Mouse (Mus musculus) kidney, adult 2 months (tissue): ENCODE data around the gene Lrrc4c. TPM values are rescaled to one million over a fixed set of nuclear protein-coding genes. Genes with fewer than 3 reads are reported as not detected.

Experiments
- DNase-seq: peaks from one replicate; pipeline ENCODE4 v3.0.0; 2021
- H3K27ac ChIP-seq: fragments of 200-500 bp; 2 replicates; pipeline ENCODE4 v1.5.1; 2012; ENCODE audit warnings: low read depth, low read length, control low read depth, inconsistent platforms; ENCODE audit not compliant: insufficient read depth
- H3K27me3 ChIP-seq: fragments of 200-500 bp; replicated peaks from 2 replicates; pipeline ENCODE4 v1.6.1; 2012; ENCODE audit warnings: mild to moderate bottlenecking, moderate library complexity, low read length, inconsistent platforms; ENCODE audit not compliant: control insufficient read depth, insufficient read depth
- H3K36me3 ChIP-seq: fragments of 200-500 bp; 2 replicates; pipeline ENCODE4 v1.6.1; 2012; ENCODE audit warnings: mild to moderate bottlenecking, moderate library complexity, low read length, inconsistent platforms; ENCODE audit not compliant: control insufficient read depth, insufficient read depth
- H3K4me1 ChIP-seq: fragments of 200-500 bp; 2 replicates; pipeline ENCODE4 v1.6.1; 2011; ENCODE audit warnings: low read length; ENCODE audit not compliant: control insufficient read depth, insufficient read depth
- H3K4me3 ChIP-seq: fragments of 200-500 bp; 2 replicates; pipeline ENCODE4 v1.5.1; 2011; ENCODE audit warnings: mild to moderate bottlenecking, low read depth, low read length, control low read depth; ENCODE audit not compliant: insufficient read depth
- CTCF ChIP-seq: fragments of 200-500 bp; conservative IDR thresholded peaks from 2 replicates; pipeline ENCODE4 v1.5.1; 2011; ENCODE audit warnings: low read depth, mild to moderate bottlenecking, control low read depth, low read length, moderate library complexity, mixed read lengths; ENCODE audit not compliant: insufficient read depth, insufficient read length
- POLR2A ChIP-seq: fragments of 200-500 bp; IDR thresholded peaks from one replicate; pipeline ENCODE4 v1.6.1; 2011; ENCODE audit warnings: low read depth, low read length, control low read depth
- WGBS: fragments of 180-500 bp; shearing (Covaris S2); methylation state at CpG from one replicate; pipeline ENCODE4 v1.1.7; 2018; 5-methylcytosine and 5-hydroxymethylcytosine counted together
- polyA plus RNA-seq: library from polyadenylated mRNA; depleted of rRNA; stranded (reverse); fragments of >200 nt; gene quantifications from 2 replicates; pipeline ENCODE4 v1.2.3, GENCODE M21; 2012

The Lrrc4c gene
- polyA plus RNA-seq, 1 experiment = 0.23 TPM

DNA sequence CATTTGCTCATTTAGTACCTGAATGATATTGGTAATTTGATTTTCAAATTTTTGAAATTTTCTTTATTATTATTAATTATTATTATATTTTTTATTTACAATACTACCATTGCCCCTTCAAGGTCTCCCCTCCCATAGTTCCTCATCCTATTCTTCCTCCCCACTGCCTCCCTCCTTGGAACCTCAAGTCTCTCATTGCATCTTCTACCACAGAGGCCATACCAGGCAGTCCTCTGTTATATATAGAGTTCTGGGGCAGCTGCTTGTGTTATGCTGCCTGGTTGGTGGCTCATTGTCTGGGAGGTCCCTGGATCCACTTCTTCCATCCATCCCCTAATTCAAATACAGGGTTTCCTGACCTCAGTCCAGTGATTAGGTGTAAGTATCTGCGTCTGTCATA, 709.6 kb downstream of the Lrrc4c start:
- Histone ChIP-seq H3K27ac (no peak overlapping the region), H3K4me1 (no peaks in the 10 kb centered on the region), H3K4me3 (no peak overlapping the region), H3K36me3 (no peaks in the 10 kb centered on the region), H3K27me3 (no peaks in the 10 kb centered on the region)
- no peak for DNase-seq
- 94% methylated on average over 1 of the region's 1 CpGs for WGBS
- TF ChIP-seq POLR2A = no peak
- no peak for TF ChIP-seq CTCF

DNA sequence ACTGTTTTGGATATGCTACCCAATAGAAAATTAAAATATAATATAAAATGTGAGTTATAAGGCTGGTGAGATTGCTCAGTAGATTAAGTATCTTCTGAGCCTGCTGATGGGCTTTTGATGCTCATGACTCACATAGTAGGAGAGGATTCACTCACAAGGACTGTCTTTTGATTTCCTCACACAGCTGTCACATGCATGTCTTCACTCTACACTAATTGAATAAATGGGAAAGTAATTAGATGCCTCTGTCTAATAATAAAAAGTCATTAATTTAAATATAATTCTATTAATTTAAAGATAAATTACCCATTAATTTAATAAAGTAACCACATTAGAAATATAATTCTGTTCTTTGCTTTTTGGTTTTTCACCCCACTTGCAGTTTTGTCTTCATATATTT, 718.4 kb downstream of the Lrrc4c start:
- H3K27me3 ChIP-seq = no peaks in the 10 kb centered on the region
- no peaks in the 10 kb centered on the region for H3K36me3 ChIP-seq
- no peak for DNase-seq
- TF ChIP-seq POLR2A = no peak
- TF ChIP-seq CTCF = no peak
- no peaks in the 10 kb centered on the region for H3K4me1 ChIP-seq
- no peak overlapping the region for H3K27ac ChIP-seq
- no peak overlapping the region for H3K4me3 ChIP-seq

DNA sequence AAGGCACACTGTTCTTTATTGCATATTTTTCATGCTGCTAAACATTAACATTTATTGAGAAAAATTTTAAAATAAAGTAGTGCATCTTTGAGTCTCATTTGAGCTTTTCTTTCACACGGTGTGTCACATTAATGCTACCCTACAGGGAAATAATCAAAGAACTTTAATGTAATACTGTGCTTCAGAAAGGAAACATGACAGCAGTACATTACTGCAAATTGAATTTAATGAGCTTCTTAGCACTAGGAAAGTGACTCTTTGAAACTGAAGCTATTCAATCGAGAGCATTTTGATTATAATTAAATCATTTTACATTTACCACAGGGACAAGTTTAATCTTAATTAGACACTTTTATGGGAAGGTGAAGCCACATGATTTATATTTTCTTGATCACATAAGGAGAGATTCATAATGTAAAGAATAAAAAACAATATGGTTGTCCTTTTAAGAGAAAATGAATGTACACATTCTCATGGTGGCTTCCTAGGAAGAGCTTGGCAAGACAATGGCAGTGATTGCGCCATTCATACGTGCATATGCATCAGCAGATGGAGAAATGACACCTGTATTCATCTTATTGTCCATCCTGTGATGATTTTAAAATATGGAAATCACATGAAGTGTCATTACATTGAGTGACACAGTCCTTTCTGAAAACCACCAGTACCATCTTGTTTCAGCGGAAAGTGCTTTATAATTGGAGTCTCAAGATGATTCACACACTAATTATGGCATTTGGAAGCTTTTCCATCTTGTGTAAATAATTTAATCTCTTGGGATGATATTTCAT, 719.2 kb downstream of the Lrrc4c start:
- Histone ChIP-seq H3K4me3 (no peak overlapping the region), H3K27me3 (no peaks in the 10 kb centered on the region), H3K4me1 (no peaks in the 10 kb centered on the region), H3K36me3 (no peaks in the 10 kb centered on the region), H3K27ac (no peak overlapping the region)
- TF ChIP-seq POLR2A = no peak
- TF ChIP-seq CTCF = no peak
- no peak for DNase-seq
- 80% methylated on average over 5 of the region's 5 CpGs for WGBS

DNA sequence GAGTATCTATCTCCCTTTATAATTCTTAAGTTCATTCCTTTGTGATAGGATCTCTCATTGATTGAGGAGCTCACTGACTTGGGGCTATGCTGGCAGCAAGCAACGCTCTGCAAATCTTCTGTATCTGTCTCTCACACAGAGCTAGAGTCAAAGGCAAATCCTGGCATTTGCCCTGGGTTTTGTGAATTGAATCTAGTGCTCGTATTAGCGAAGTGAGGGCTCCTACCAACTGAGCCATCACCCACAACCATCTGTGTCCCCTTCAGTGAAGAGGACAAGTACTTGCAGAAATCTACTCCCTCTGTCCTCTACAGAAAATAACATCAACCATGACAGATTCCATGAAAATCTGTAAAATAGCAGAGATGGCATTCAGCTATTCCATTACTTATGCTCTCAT, 726.0 kb downstream of the Lrrc4c start:
- Histone ChIP-seq H3K36me3 (no peaks in the 10 kb centered on the region), H3K4me1 (no peaks in the 10 kb centered on the region), H3K27ac (no peak overlapping the region), H3K27me3 (no peaks in the 10 kb centered on the region), H3K4me3 (no peak overlapping the region)
- 83% methylated on average over 3 of the region's 3 CpGs for WGBS
- TF ChIP-seq POLR2A = no peak
- no peak for DNase-seq

DNA sequence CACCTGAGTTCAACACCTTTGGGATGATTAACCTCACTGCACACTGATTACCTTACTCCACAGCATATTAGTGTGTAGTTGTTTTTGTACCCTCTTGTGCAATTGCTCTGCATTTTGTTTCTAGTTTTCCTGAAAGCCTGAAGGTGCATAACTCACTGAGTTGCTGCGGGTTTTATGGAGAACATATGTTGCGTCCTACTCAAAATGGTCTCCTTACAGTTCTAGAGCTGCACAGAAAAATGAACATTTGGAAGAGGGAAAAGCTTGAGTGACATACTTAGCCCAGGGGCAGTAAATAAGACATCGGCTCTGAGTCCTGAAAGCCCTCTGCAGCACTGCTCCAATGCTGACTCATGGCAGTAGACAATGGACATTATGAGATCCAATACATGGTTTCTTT, 727.7 kb downstream of the Lrrc4c start:
- 91% methylated on average over 3 of the region's 3 CpGs for WGBS
- Histone ChIP-seq H3K36me3 (no peaks in the 10 kb centered on the region), H3K27me3 (no peaks in the 10 kb centered on the region), H3K27ac (no peak overlapping the region), H3K4me3 (no peak overlapping the region), H3K4me1 (no peaks in the 10 kb centered on the region)
- TF ChIP-seq CTCF (no peak), POLR2A (no peak)
- no peak for DNase-seq

DNA sequence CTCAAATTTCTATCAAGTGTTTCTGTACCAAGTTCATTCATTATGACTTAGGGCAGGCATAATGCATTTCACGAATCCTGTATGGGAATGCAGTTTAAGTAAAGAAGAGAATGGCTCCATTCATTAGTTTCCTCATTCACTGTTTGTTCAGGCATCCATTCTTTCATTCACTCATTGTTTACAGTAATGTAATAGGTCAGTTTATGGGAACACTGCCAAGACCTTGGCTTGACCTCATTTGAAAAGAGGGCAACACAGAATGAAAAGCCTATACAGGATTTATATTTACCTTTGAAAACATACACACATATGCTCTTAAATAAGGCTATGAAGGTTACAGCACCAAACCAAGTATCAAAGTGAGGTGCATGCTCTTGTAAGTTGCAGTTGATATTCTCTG, 762.2 kb downstream of the Lrrc4c start:
- Histone ChIP-seq H3K27ac (no peak overlapping the region), H3K27me3 (no peaks in the 10 kb centered on the region), H3K36me3 (no peaks in the 10 kb centered on the region), H3K4me1 (no peaks in the 10 kb centered on the region), H3K4me3 (no peak overlapping the region)
- TF ChIP-seq CTCF (no peak), POLR2A (no peak)
- WGBS = 56% methylated on average over 1 of the region's 1 CpGs
- no peak for DNase-seq

DNA sequence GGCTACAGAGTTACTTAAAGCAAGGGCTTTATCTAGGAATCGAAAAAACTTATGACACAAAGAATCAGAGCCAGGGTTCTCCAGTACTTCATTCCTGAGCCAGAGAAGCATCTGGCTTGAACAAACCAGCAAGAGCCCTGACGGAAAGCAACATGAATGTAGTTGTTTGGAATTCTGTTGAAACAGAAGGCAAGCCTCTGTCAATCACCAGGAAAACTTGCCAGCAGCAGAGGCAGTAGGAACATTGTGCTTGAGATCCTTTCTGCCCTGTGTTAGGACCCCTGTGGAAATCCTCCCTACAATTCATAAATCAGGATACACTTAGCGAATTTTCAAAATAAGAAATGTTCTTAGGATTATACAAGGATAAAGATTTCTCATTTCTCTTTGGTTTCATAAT, 780.0 kb downstream of the Lrrc4c start:
- WGBS = 62% methylated on average over 3 of the region's 3 CpGs
- Histone ChIP-seq H3K36me3 (no peaks in the 10 kb centered on the region), H3K4me3 (no peak overlapping the region), H3K27ac (no peak overlapping the region), H3K4me1 (no peaks in the 10 kb centered on the region), H3K27me3 (no peaks in the 10 kb centered on the region)
- DNase-seq = no peak
- no peak for TF ChIP-seq CTCF
- TF ChIP-seq POLR2A = no peak
